Mouse (Mus musculus): ENCODE data around the gene Selenom.

Selenom gene

GRCm38 (mm10) chr11:3513291-3513690 lies 1.2 kb upstream of the Selenom start:
- DNase-seq (ENCODE audit: low spot score), result no peak

- no peak for DNase-seq (ENCODE audit: low spot score)
Observed at GRCm38 (mm10) chr11:3515216-3515615, 732 bp downstream of the Selenom start.

GRCm38 (mm10) chr11:3515637-3516036 lies 1.2 kb downstream of the Selenom start:
- no peak for DNase-seq (ENCODE audit: low spot score)

- no peak for DNase-seq (ENCODE audit: low spot score)
Observed at GRCm38 (mm10) chr11:3516121-3516520, 1.6 kb downstream of the Selenom start.

- no peak for DNase-seq (ENCODE audit: low spot score)
Observed at GRCm38 (mm10) chr11:3516859-3517845, 2.7 kb downstream of the Selenom start.

- DNase-seq (ENCODE audit: low spot score), result no peak
Observed at GRCm38 (mm10) chr11:3517846-3518732, 3.6 kb downstream of the Selenom start.

GRCm38 (mm10) chr11:3519051-3519726 lies 4.7 kb downstream of the Selenom start:
- no peak for DNase-seq (ENCODE audit: low spot score)

GRCm38 (mm10) chr11:3519756-3520398 lies 5.4 kb downstream of the Selenom start:
- DNase-seq (ENCODE audit: low spot score), result no peak

- no peak for DNase-seq (ENCODE audit: low spot score)
Observed at GRCm38 (mm10) chr11:3520919-3521318, 6.4 kb downstream of the Selenom start.

- no peak for DNase-seq (ENCODE audit: low spot score)
Observed at GRCm38 (mm10) chr11:3521339-3522224, 7.1 kb downstream of the Selenom start.

- no peak for DNase-seq (ENCODE audit: low spot score)
Observed at GRCm38 (mm10) chr11:3522285-3523000, 8.0 kb downstream of the Selenom start.

GRCm38 (mm10) chr11:3523840-3524582 lies 9.5 kb downstream of the Selenom start:
- DNase-seq (ENCODE audit: low spot score), result no peak

GRCm38 (mm10) chr11:3525560-3525959 lies 11.1 kb downstream of the Selenom start:
- no peak for DNase-seq (ENCODE audit: low spot score)

GRCm38 (mm10) chr11:3526207-3526606 lies 11.7 kb downstream of the Selenom start:
- no peak for DNase-seq (ENCODE audit: low spot score)

- DNase-seq (ENCODE audit: low spot score), result no peak
Observed at GRCm38 (mm10) chr11:3526979-3527738, 12.7 kb downstream of the Selenom start.

- no peak for DNase-seq (ENCODE audit: low spot score)
Observed at GRCm38 (mm10) chr11:3527766-3528165, 13.3 kb downstream of the Selenom start.

- no peak for DNase-seq (ENCODE audit: low spot score)
Observed at GRCm38 (mm10) chr11:3528208-3528607, 13.7 kb downstream of the Selenom start.

- DNase-seq (ENCODE audit: low spot score), result no peak
Observed at GRCm38 (mm10) chr11:3529476-3530252, 15.2 kb downstream of the Selenom start.

All from spleen, adult 12 weeks (tissue).